Mouse (Mus musculus) stomach, postnatal 0 days (tissue): ENCODE measurements at regions not wholly inside any gene's neighbourhood (a gene's known extent, or its start where the extent isn't known, plus 50 kb on each side); places are given as distances from the start of the nearest gene placed in this dataset.

Experiments
- ATAC-seq: fragments of 200-750 bp; cut with Nextera tagmentation; 2 replicates; pipeline ENCODE4 v1.8.0; 2017; ENCODE audit not compliant: low FRiP score, low TSS enrichment
- DNase-seq: peaks from one replicate; pipeline ENCODE4 v3.0.0-alpha.2; 2016; ENCODE audit warnings: low spot score
- H3K27ac ChIP-seq: fragments of 300-500 bp; sonication (generic); replicated peaks from 2 replicates; pipeline ENCODE4 v1.5.1; 2014; ENCODE audit warnings: mild to moderate bottlenecking, control low read depth
- H3K27me3 ChIP-seq: fragments of 300-500 bp; sonication (generic); 2 replicates; pipeline ENCODE4 v1.6.1; 2014; ENCODE audit warnings: low read length; ENCODE audit not compliant: control insufficient read depth, insufficient read depth
- H3K36me3 ChIP-seq: fragments of 300-500 bp; sonication (generic); 2 replicates; pipeline ENCODE4 v1.6.1; 2014; ENCODE audit warnings: low read length, mixed read lengths; ENCODE audit not compliant: control insufficient read depth, insufficient read depth
- H3K4me1 ChIP-seq: fragments of 300-500 bp; sonication (generic); replicated peaks from 2 replicates; pipeline ENCODE4 v1.6.1; 2014; ENCODE audit warnings: antibody characterized with exemption; ENCODE audit not compliant: control insufficient read depth, insufficient read depth
- H3K4me2 ChIP-seq: fragments of 300-500 bp; sonication (generic); replicated peaks from 2 replicates; pipeline ENCODE4 v1.6.1; 2014; ENCODE audit warnings: low read depth, mild to moderate bottlenecking, control low read depth, moderate library complexity
- H3K4me3 ChIP-seq: fragments of 300-500 bp; sonication (generic); 2 replicates; pipeline ENCODE4 v1.5.1; 2014; ENCODE audit warnings: low read depth, low read length, control low read depth
- H3K9ac ChIP-seq: fragments of 300-500 bp; sonication (generic); 2 replicates; pipeline ENCODE4 v1.6.1; 2014; ENCODE audit warnings: mild to moderate bottlenecking, low read length, control low read depth, mixed read lengths
- H3K9me3 ChIP-seq: fragments of 300-500 bp; sonication (generic); 2 replicates; pipeline ENCODE4 v1.6.1; 2016; ENCODE audit warnings: low read length; ENCODE audit not compliant: control insufficient read depth
- CTCF ChIP-seq: IDR thresholded peaks from 2 replicates; pipeline ENCODE4 v1.5.1; 2016; ENCODE audit warnings: antibody characterized with exemption, low read depth, mild to moderate bottlenecking, moderate library complexity
- EP300 ChIP-seq: optimal IDR thresholded peaks from 2 replicates; pipeline ENCODE3; 2016; ENCODE audit warnings: antibody characterized with exemption
- WGBS: fragments of 180-500 bp; shearing (Covaris S2); extraction: QIAGEN DNeasy Blood & Tissue Kit; methylation state at CpG from one replicate; pipeline ENCODE4 v1.1.7; 2014; 5-methylcytosine and 5-hydroxymethylcytosine counted together

DNA sequence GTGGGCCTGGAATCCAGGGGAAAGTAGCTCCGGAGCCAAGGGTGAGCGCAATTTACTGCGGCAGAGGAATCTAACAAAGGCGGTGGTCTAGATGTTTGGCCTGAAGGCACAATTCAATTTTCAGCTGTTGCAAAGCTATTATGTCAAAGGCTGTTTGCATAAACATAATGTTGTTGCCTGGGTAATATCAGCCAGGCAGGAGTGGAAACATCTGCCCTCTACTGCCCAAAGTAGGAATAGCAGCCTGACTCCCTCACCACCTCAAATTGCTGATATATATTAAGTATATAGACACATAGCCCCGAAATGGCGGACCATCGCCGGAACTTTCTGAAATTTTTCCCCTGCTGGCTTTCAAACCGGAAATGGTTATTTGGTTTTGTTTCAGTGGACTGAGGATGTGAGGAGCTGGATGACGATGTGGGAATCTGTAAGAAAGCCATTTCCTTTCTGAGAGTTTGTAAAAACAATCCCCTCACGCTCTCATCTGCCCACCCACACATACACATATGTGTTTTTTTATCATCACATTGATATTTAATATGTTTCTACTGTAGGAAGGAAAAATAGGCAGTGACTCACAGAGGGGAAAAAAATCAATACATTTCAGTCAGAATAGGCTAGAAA lies 173.1 kb upstream of the Clint1 start:
- peak; percentile 54 for DNase-seq
- Histone ChIP-seq H3K4me2 (no peak overlapping the region), H3K27ac (no peak overlapping the region), H3K4me1 (no peaks in the 10 kb centered on the region), H3K4me3 (no peak overlapping the region), H3K9ac (no peak overlapping the region), H3K36me3 (no peaks in the 10 kb centered on the region), H3K27me3 (no peaks in the 10 kb centered on the region), H3K9me3 (no peaks in the 10 kb centered on the region)
- TF ChIP-seq EP300 (no peak), CTCF (peak; percentile 85)
- ATAC-seq: peak; percentile 42; the same call in 1 of the 2 replicates
- 40% methylated on average over 11 of the region's 11 CpGs for WGBS

DNA sequence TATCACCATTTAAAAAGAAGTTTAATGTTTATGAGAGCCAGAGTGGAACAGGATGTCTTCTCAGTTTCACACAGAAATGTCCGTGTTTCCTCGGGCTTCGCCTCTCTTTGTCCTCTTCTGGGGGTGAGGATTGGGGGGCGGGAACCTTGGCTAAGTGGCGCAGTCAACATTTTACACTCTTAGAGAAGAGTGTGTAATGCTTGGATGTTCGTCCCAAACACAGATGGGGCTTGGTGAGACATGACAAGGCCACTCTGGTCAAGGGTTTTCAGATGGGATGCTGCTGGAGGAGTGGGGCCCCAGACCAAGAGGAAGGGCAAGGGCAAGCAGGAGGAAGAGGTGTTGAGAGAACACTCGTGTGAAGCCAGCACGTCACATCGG lies 172.6 kb upstream of the Clint1 start:
- no peaks in the 10 kb centered on the region for H3K36me3 ChIP-seq
- no peaks in the 10 kb centered on the region for H3K4me1 ChIP-seq
- TF ChIP-seq CTCF (no peak), EP300 (no peak)
- DNase-seq: no peak
- H3K4me2 ChIP-seq: no peak overlapping the region
- H3K9me3 ChIP-seq: no peaks in the 10 kb centered on the region
- no peak for ATAC-seq
- WGBS: 75% methylated on average over 9 of the region's 9 CpGs
- H3K27ac ChIP-seq: no peak overlapping the region
- no peak overlapping the region for H3K9ac ChIP-seq
- no peak overlapping the region for H3K4me3 ChIP-seq
- no peaks in the 10 kb centered on the region for H3K27me3 ChIP-seq

DNA sequence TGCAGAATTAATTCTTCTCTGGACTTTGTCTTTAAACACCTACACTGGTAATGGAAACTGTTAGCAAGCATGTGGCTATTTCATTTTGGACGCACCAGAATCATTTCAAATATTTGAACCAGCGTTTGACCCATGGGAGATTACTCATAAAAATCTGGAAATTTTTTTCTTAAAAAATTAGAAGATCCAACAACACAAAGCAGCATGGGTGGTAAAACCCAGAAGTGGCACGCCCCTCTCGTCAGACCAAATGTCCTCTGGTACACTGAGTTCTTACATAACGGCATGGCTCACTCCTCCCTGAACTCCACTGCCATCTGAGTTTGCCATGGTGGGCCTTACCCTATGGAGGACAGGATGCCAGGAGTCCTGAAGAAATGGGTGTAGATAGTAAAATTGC lies 166.3 kb upstream of the Clint1 start:
- WGBS: 90% methylated on average over 5 of the region's 5 CpGs
- ATAC-seq (no peak), DNase-seq (no peak)
- Histone ChIP-seq H3K4me2 (no peak overlapping the region), H3K27ac (no peak overlapping the region), H3K4me1 (no peaks in the 10 kb centered on the region), H3K27me3 (no peaks in the 10 kb centered on the region), H3K9ac (no peak overlapping the region), H3K4me3 (no peak overlapping the region), H3K9me3 (no peaks in the 10 kb centered on the region), H3K36me3 (no peaks in the 10 kb centered on the region)
- no peak for TF ChIP-seq CTCF
- no peak for TF ChIP-seq EP300

DNA sequence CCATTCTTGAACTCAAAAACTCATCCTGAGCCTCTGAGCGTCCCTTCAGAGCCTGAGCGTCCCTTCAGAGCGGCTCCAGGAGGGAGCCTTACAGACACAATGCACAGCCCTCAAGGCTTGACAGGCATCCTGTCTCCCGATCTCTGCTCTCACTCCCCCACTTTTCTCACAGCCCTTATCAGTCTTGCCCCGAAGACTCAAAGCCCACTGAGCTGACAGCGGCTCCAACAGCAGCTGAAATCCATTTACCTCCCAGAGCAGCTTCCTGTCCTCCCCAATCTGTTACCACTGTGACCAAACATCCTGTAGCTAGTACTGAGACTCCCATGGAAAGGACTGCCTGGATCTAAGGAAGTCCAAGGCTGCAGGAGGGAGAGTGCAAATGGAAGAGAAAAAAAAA lies 158.6 kb upstream of the Clint1 start:
- no peak for DNase-seq
- no peak overlapping the region for H3K27ac ChIP-seq
- TF ChIP-seq EP300 (no peak), CTCF (no peak)
- no peak for ATAC-seq
- H3K27me3 ChIP-seq: no peaks in the 10 kb centered on the region
- H3K9ac ChIP-seq: no peak overlapping the region
- H3K4me2 ChIP-seq: no peak overlapping the region
- H3K36me3 ChIP-seq: no peaks in the 10 kb centered on the region
- no peaks in the 10 kb centered on the region; the same call in 1 of the 2 replicates for H3K9me3 ChIP-seq
- no peak overlapping the region for H3K4me3 ChIP-seq
- H3K4me1 ChIP-seq: no peaks in the 10 kb centered on the region
- 30% methylated on average over 6 of the region's 6 CpGs for WGBS

DNA sequence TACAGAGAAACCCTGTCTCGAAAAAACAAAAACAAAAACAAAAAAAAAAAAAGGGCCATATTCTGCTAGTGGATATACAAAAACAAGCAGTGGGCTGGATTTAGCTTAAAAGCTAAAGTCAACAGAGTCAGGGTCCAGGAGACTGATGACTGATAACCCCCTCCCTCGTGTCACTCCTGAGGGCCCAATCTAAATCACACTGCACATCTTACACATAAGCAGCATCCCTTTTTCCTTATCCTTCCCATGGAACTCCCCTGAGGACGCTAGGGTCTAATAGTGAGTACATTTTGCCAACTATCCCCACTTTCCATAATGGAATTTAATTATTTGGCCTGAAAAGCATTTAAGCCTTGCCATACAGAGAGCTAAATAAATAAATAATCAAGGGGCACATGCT lies 150.3 kb upstream of the Clint1 start:
- no peaks in the 10 kb centered on the region for H3K27me3 ChIP-seq
- H3K27ac ChIP-seq: no peak overlapping the region
- no peaks in the 10 kb centered on the region for H3K36me3 ChIP-seq
- H3K9me3 ChIP-seq: no peaks in the 10 kb centered on the region
- H3K4me3 ChIP-seq: no peak overlapping the region
- TF ChIP-seq CTCF: no peak
- no peak for TF ChIP-seq EP300
- ATAC-seq (no peak), DNase-seq (no peak)
- H3K4me1 ChIP-seq: no peaks in the 10 kb centered on the region
- no peak overlapping the region for H3K9ac ChIP-seq
- no peak overlapping the region for H3K4me2 ChIP-seq
- 54% methylated on average over 3 of the region's 3 CpGs for WGBS

DNA sequence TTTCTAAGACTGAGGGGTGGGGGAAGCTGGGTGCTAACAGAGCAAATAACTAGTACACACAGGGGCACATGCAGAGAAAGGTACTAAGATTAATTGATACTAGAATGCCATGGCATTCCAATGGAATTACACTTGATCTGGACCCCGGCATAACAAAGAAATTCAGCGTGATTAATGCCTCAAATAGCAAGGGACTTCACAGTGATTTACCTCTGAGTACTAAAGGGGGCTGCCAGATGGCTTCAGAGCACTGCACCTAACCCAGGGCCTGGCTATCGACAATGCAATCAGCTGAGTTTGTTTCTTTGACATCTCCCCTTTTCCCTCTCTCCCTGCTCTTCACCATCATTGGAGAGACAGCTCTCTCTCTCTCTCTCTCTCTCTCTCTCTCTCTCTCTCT lies 148.9 kb upstream of the Clint1 start:
- H3K27me3 ChIP-seq: no peaks in the 10 kb centered on the region
- 25% methylated on average over 3 of the region's 3 CpGs for WGBS
- no peak overlapping the region for H3K4me3 ChIP-seq
- TF ChIP-seq EP300 (no peak), CTCF (no peak)
- no peaks in the 10 kb centered on the region for H3K9me3 ChIP-seq
- DNase-seq: no peak
- H3K4me1 ChIP-seq: no peaks in the 10 kb centered on the region
- H3K27ac ChIP-seq: no peak overlapping the region
- ATAC-seq: no peak
- no peak overlapping the region for H3K9ac ChIP-seq
- H3K36me3 ChIP-seq: no peaks in the 10 kb centered on the region
- no peak overlapping the region for H3K4me2 ChIP-seq
